Mouse (Mus musculus): ENCODE results near the gene Atp1a3. TPM values are rescaled to one million over a fixed set of nuclear protein-coding genes. Genes with fewer than 3 reads are reported as not detected.

The Atp1a3 gene
- polyA plus RNA-seq, 1 experiment from 2014 or later = 2.0 TPM

DNA sequence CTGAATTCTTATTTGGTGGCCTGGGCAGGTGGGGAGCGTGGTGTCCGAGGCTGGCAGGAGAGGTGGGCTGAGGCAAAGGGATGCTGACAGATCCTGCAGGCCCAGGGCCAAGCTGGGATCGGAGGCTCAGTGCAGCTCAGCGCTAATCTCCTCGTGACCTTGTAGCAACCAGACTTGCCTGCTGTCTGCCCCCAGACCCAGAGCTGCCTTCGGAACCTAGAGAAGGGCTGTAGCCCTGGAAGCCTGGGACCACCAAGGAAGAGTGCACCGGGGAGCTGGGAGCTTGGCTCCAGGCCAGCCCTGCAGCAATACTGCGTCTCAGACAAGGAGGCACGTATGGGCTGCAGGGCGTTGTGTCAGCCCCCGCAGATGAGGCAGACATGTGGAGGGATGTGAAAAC lies 2.5 kb downstream of the Atp1a3 start:
- no peak overlapping the region for H3K9ac ChIP-seq
- H3K4me2 ChIP-seq (replicated peaks) = no peak overlapping the region
- no peaks in the 10 kb centered on the region for H3K9me3 ChIP-seq (replicated peaks)
- no peak overlapping the region for H3K4me3 ChIP-seq (replicated peaks)
- ATAC-seq (ENCODE audit: insufficient number of reproducible peaks, low FRiP score, low TSS enrichment, low read depth) = no peak
- H3K27ac ChIP-seq (replicated peaks) = no peak overlapping the region
- peaks cover 11% of the 10 kb centered on the region for H3K4me1 ChIP-seq
- peaks cover 47% of the 10 kb centered on the region for H3K27me3 ChIP-seq
- 27% methylated on average over 11 of the region's 11 CpGs for WGBS
- no peaks in the 10 kb centered on the region for H3K36me3 ChIP-seq

DNA sequence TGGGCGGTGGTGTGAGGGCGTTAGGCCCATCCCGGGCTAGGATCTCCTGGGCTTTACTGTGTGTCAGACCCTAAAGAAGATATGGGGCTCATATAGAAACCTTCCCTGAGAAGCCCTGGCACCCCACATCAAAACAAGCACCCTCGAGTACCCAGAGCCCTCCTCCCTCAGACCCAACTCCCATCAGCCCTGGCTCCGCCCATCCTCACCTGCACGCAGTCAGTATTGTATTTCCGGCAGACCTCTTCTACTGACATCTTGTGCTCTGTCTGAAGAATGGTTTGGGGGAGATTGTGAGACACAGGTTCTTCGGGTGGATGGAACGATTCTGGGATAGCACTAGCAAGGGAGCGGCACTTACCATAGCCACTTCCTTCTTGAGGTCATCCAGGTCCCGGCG lies 5.0 kb downstream of the Atp1a3 start:
- no peak for ATAC-seq (ENCODE audit: insufficient number of reproducible peaks, low FRiP score, low TSS enrichment, low read depth)
- Histone ChIP-seq H3K27ac (replicated peaks) (no peak overlapping the region), H3K36me3 (no peaks in the 10 kb centered on the region), H3K4me3 (replicated peaks) (no peak overlapping the region), H3K4me1 (peaks cover 7% of the 10 kb centered on the region), H3K9me3 (replicated peaks) (no peaks in the 10 kb centered on the region), H3K9ac (no peak overlapping the region), H3K4me2 (replicated peaks) (no peak overlapping the region), H3K27me3 (peaks cover 21% of the 10 kb centered on the region)
- 71% methylated on average over 12 of the region's 12 CpGs for WGBS

DNA sequence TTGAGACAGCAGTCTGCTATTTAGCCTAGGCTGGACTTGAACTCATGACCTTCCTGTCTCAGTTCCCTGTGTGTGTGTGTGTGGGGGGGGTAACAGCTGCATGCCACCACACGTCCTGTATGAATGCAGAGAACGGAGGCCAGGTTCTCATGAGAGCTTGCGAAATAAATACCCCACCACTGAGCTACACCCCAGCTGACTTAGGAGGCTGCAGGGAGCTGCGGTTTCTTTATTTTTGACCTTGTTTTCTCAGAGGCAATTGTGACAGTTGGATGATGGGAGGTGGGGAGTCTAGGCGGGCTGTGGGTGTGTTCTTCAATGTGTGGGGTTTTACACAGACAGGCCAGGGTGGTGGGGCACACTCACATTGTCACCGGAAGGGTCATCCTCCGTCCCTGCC lies 5.5 kb downstream of the Atp1a3 start:
- Histone ChIP-seq H3K9me3 (replicated peaks) (no peaks in the 10 kb centered on the region), H3K4me3 (replicated peaks) (no peak overlapping the region), H3K9ac (no peak overlapping the region), H3K4me2 (replicated peaks) (no peak overlapping the region), H3K27ac (replicated peaks) (no peak overlapping the region), H3K36me3 (no peaks in the 10 kb centered on the region), H3K27me3 (peaks cover 16% of the 10 kb centered on the region), H3K4me1 (peaks cover 2% of the 10 kb centered on the region)
- ATAC-seq (ENCODE audit: insufficient number of reproducible peaks, low FRiP score, low TSS enrichment, low read depth) = no peak
- WGBS = 55% methylated on average over 7 of the region's 7 CpGs

DNA sequence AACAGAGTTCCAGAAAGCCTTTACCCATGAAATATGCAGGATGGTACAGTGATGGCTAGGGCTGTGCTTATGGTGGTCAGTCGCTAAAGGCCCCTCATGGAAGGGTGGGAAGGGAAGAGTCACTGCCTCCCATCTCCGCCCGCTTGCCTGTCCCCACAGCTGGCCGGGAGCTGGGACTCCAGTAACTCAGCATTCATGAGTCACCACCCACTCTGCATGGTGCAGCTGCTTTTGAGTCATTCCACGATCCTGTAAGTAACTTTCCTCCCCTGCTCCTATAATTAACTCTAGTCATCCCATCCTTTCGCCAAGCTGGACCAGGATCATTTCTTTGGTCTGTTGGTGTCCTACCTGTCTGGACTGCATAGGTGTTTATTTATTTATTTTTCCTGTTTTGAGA lies 12.7 kb downstream of the Atp1a3 start:
- no peak for ATAC-seq (ENCODE audit: insufficient number of reproducible peaks, low FRiP score, low TSS enrichment, low read depth)
- WGBS = 69% methylated on average over 6 of the region's 6 CpGs
- no peaks in the 10 kb centered on the region for H3K9me3 ChIP-seq (replicated peaks)
- H3K4me3 ChIP-seq (replicated peaks) = no peak overlapping the region
- no peaks in the 10 kb centered on the region for H3K4me1 ChIP-seq
- no peak overlapping the region for H3K9ac ChIP-seq
- no peaks in the 10 kb centered on the region for H3K27me3 ChIP-seq
- H3K27ac ChIP-seq (replicated peaks) = no peak overlapping the region
- H3K4me2 ChIP-seq (replicated peaks) = no peak overlapping the region
- H3K36me3 ChIP-seq = no peaks in the 10 kb centered on the region

DNA sequence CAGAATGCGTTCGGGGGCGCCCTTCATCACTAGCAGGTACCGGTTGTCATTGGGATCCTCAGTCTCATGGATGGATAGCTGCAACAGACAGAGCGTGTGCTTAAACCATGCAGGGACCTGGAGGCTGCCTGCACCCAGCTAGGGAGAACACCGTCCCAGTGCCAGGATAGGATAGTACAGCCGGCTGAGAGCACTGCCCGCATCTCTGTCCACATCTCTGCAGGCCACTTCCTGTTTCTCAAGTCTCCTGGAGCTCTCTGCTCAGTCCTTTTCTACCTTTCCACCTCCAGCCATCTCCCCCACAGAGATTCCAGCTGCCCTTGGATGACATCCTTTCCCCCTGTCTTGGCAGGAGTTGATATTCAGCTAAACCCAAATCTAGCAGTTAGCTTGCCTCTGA lies 15.3 kb downstream of the Atp1a3 start:
- WGBS = 79% methylated on average over 8 of the region's 8 CpGs
- Histone ChIP-seq H3K4me2 (replicated peaks) (no peak overlapping the region), H3K27ac (replicated peaks) (no peak overlapping the region), H3K9me3 (replicated peaks) (no peaks in the 10 kb centered on the region), H3K36me3 (no peaks in the 10 kb centered on the region), H3K4me3 (replicated peaks) (no peak overlapping the region), H3K4me1 (no peaks in the 10 kb centered on the region), H3K27me3 (no peaks in the 10 kb centered on the region), H3K9ac (no peak overlapping the region)
- no peak for ATAC-seq (ENCODE audit: insufficient number of reproducible peaks, low FRiP score, low TSS enrichment, low read depth)

DNA sequence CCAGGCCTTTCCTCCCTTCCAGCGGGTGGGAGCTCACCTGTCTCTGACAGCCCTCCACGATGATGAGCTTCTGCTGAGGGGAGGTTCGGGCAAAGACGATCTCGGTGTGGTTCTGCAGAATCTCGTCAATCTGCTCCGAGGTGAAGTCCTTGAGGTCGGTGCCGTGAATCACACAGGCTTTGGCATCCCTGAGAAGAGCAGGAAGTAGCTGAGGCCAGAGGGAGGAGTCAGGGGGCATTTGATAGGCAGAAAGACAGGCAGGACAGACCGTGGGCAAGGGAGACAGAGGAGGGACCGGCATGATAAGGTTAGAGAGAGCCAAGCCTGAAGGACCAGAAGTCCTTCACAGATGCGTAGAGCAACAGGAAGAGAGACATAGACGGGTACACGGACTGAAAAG lies 17.8 kb downstream of the Atp1a3 start:
- 82% methylated on average over 14 of the region's 14 CpGs for WGBS
- Histone ChIP-seq H3K27me3 (no peaks in the 10 kb centered on the region), H3K27ac (replicated peaks) (no peak overlapping the region), H3K4me3 (replicated peaks) (no peak overlapping the region), H3K4me1 (no peaks in the 10 kb centered on the region), H3K36me3 (no peaks in the 10 kb centered on the region), H3K4me2 (replicated peaks) (no peak overlapping the region), H3K9ac (no peak overlapping the region), H3K9me3 (replicated peaks) (no peaks in the 10 kb centered on the region)
- ATAC-seq (ENCODE audit: insufficient number of reproducible peaks, low FRiP score, low TSS enrichment, low read depth) = no peak

DNA sequence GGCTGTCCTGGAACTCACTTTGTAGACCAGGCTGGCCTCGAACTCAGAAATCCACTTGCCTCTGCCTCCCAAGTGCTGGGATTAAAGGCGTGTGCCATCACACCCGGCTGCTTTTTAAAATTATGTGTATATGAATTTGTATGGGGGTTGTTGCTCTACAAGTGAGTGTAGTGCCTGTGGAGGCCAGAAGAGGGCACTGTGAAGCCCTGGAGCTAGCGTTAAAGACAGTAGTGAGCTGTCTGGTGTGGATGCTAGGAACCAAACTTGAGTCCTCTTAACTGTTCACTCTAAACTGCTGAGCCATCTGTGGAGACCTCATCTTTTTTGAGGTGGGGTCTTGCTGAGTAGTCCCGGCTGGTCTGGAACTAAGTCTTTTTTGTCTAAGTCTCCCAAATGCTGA lies 20.0 kb downstream of the Atp1a3 start:
- no peak overlapping the region for H3K4me3 ChIP-seq (replicated peaks)
- no peaks in the 10 kb centered on the region for H3K36me3 ChIP-seq
- H3K4me1 ChIP-seq = no peaks in the 10 kb centered on the region
- no peak overlapping the region for H3K27ac ChIP-seq (replicated peaks)
- no peaks in the 10 kb centered on the region for H3K27me3 ChIP-seq
- WGBS = 66% methylated on average over 5 of the region's 5 CpGs
- no peaks in the 10 kb centered on the region for H3K9me3 ChIP-seq (replicated peaks)
- no peak for ATAC-seq (ENCODE audit: insufficient number of reproducible peaks, low FRiP score, low TSS enrichment, low read depth)
- no peak overlapping the region for H3K4me2 ChIP-seq (replicated peaks)
- H3K9ac ChIP-seq = no peak overlapping the region

DNA sequence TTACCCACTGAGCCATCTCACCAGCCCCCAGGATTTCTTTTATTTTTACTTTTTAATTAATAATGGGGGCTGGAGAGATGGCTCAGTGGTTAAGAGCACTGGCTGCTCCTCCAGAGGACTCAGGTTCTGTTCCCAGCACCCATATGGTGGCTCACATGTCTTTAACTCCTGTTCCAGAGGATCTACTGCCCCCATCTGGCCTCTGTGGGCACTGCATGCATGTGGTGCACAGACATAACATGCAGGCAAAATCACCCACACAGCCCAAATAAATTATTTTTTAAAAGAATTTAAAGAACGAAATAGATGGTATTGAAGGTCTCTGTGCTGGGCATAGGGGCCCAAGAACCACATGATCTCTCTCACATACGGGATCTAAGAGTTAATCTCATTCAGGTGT lies 21.5 kb downstream of the Atp1a3 start:
- no peaks in the 10 kb centered on the region for H3K4me1 ChIP-seq
- H3K36me3 ChIP-seq = no peaks in the 10 kb centered on the region
- ATAC-seq (ENCODE audit: insufficient number of reproducible peaks, low FRiP score, low TSS enrichment, low read depth) = no peak
- no peaks in the 10 kb centered on the region for H3K27me3 ChIP-seq
- no peak overlapping the region for H3K9ac ChIP-seq
- no peaks in the 10 kb centered on the region for H3K9me3 ChIP-seq (replicated peaks)
- H3K4me2 ChIP-seq (replicated peaks) = no peak overlapping the region
- 84% methylated on average over 2 of the region's 2 CpGs for WGBS
- no peak overlapping the region for H3K27ac ChIP-seq (replicated peaks)
- H3K4me3 ChIP-seq (replicated peaks) = no peak overlapping the region

DNA sequence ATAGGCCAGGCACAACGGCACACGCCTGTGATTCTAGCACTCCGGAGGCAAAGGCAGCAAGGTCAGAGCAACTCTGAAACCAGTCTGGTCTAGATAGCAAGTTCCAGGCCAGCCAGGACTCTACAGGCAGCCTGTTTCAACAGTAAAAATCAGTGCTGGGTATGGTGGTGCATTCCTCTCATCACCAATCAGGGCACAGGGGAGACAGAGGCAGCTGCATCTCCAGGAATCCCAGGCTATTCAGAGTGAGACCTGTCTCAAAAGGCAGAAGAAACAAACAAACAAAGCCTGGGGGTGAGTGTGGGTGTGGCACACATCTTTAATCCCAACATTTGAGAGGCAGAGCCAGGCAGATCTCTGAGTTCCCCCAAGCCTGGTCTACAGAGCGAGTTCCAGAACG lies 22.4 kb downstream of the Atp1a3 start:
- no peaks in the 10 kb centered on the region for H3K4me1 ChIP-seq
- no peak overlapping the region for H3K27ac ChIP-seq (replicated peaks)
- no peak overlapping the region for H3K9ac ChIP-seq
- no peak for ATAC-seq (ENCODE audit: insufficient number of reproducible peaks, low FRiP score, low TSS enrichment, low read depth)
- no peak overlapping the region for H3K4me2 ChIP-seq (replicated peaks)
- H3K36me3 ChIP-seq = no peaks in the 10 kb centered on the region
- no peaks in the 10 kb centered on the region for H3K9me3 ChIP-seq (replicated peaks)
- no peak overlapping the region for H3K4me3 ChIP-seq (replicated peaks)
- no peaks in the 10 kb centered on the region for H3K27me3 ChIP-seq
- WGBS = 87% methylated on average over 5 of the region's 5 CpGs

DNA sequence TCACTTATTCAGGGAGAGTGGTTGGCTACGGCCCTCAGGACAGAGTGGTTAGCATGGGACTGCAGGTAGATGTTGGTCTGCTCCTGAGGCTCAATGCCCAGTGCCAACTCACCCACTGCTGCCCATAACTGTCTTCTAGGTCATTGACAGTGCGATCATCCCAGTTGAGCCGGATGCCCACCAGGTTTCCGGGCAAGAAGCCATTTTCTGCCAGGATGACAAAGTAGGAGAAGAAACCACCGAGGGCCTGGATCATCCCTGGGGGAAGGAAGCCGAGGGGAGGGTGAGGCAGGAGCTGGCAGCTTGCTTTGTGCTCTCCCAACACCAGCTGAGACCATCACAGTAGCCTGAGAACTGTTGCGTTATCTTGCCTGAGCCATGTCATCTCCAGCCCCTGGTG lies 25.3 kb downstream of the Atp1a3 start:
- H3K9me3 ChIP-seq (replicated peaks) = no peaks in the 10 kb centered on the region
- no peaks in the 10 kb centered on the region for H3K36me3 ChIP-seq
- no peak overlapping the region for H3K27ac ChIP-seq (replicated peaks)
- H3K4me2 ChIP-seq (replicated peaks) = no peak overlapping the region
- no peaks in the 10 kb centered on the region for H3K27me3 ChIP-seq
- 81% methylated on average over 7 of the region's 7 CpGs for WGBS
- no peak overlapping the region for H3K9ac ChIP-seq
- ATAC-seq (ENCODE audit: insufficient number of reproducible peaks, low FRiP score, low TSS enrichment, low read depth) = no peak
- H3K4me3 ChIP-seq (replicated peaks) = no peak overlapping the region
- no peaks in the 10 kb centered on the region for H3K4me1 ChIP-seq

DNA sequence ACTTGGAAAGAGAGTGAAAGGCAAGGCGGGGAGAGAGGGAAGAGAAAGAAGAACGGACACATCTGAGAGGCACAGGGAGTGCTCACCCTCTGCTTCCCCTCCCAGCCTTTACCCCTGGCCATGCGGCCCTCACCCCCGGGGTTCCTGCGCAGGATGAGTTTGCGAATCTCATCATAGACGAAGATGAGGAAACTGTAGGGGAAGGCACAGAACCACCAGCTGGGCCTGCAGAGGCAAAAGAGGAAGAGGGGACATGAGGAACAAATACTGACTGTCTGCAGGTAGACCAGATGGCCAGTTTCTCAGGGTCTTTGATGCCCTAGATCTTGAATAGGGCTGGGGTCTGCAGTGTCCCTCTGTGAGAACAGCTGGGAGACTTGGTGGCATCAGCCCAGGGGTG lies 27.0 kb downstream of the Atp1a3 start:
- Histone ChIP-seq H3K4me1 (no peaks in the 10 kb centered on the region), H3K9me3 (replicated peaks) (no peaks in the 10 kb centered on the region), H3K36me3 (no peaks in the 10 kb centered on the region), H3K27me3 (no peaks in the 10 kb centered on the region), H3K4me2 (replicated peaks) (no peak overlapping the region), H3K4me3 (replicated peaks) (no peak overlapping the region), H3K9ac (no peak overlapping the region), H3K27ac (replicated peaks) (no peak overlapping the region)
- 85% methylated on average over 7 of the region's 7 CpGs for WGBS
- ATAC-seq (ENCODE audit: insufficient number of reproducible peaks, low FRiP score, low TSS enrichment, low read depth) = no peak

DNA sequence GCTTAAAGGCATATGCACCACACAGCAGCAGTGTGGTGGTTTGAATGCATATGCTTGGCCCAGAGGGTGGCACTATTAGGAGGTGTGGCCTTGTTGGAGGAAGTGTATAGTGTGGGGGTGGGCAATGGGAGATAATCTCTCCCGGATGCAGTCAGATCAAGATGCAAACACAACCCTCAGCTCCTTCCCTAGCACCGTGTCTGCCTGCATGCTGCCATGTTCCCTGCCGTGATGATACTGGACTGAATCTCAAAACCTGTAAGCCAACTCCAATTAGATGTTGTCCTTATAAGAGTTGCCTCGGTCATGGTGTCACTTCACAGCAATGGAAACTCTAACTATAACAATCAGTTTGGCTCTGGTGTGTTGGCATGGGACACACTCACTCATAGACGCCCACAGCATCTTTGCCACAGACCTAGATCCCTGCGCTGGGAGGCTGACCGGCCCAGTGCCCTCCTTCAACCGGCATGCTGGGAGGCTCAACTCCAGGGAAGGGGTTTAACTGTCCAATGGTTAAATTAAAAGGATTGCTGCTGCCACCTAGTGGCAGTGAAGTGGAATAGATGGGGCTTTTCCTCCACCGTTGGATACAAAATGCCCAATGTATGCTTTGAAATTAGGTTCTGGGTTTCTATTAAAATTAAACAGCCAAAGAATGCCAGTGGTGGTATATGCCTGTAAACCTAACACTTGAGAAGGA lies 30.7 kb downstream of the Atp1a3 start:
- no peak overlapping the region for H3K4me3 ChIP-seq (replicated peaks)
- no peaks in the 10 kb centered on the region for H3K9me3 ChIP-seq (replicated peaks)
- 26% methylated on average over 9 of the region's 9 CpGs for WGBS
- no peaks in the 10 kb centered on the region for H3K27me3 ChIP-seq
- H3K27ac ChIP-seq (replicated peaks) = no peak overlapping the region
- peaks cover 11% of the 10 kb centered on the region for H3K4me1 ChIP-seq
- H3K9ac ChIP-seq = no peak overlapping the region
- no peak for ATAC-seq (ENCODE audit: insufficient number of reproducible peaks, low FRiP score, low TSS enrichment, low read depth)
- H3K36me3 ChIP-seq = peaks cover 4% of the 10 kb centered on the region; the same call in 1 of the 2 replicates
- no peak overlapping the region for H3K4me2 ChIP-seq (replicated peaks)

All from embryonic facial prominence, embryonic 15.5 days (tissue).